Mouse (Mus musculus): ENCODE data around the gene Parp3. TPM values are rescaled to one million over a fixed set of nuclear protein-coding genes. Genes with fewer than 3 reads are reported as not detected.

The Parp3 gene
- total and polyA plus RNA-seq, 3 experiments, result 2.2 to 5.0 TPM; not detected in 1

DNA sequence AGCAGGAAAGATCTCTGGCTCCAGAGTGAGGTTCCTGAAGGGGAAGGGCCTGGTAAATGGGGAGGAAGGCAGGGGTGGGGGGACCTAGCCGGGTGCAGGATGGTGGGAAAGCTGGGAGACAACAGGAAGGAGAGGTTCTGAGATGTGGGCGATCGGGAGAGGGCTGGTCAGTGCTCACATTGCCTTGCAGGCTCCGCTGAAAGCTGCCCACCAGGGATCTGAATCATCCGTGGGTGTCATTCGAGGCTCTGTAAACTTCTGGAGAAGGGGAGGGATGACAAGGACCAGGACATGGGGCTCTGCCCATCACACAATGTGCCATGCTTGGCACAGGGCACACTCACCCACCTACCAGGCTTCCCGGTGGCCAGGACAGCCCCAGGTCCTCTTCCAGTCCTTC is 43.4 kb downstream of the Parp3 start:
- no peak for DNase-seq (ENCODE audit: low read depth, low spot score)
- peaks cover 4 to 9% of the 10 kb centered on the region in 2 experiments; a peak in 3 of 4 replicates for H3K36me3 ChIP-seq (ENCODE audit: control insufficient read depth in 1 of 2, insufficient read depth in 2 of 2, low read length in 2 of 2)
- H3K79me2 ChIP-seq (ENCODE audit: control insufficient read depth, insufficient read depth, low read length, poor library complexity), result peaks cover 24% of the 10 kb centered on the region
- H3K27ac ChIP-seq (ENCODE audit: control insufficient read depth, low read depth, low read length), result no peak overlapping the region
- TF ChIP-seq POLR2A (IDR thresholded peaks at IDR 0.05; ENCODE audit: control insufficient read depth in 1 of 2, insufficient read depth in 1 of 2, low read depth in 1 of 2, low read length in 2 of 2, poor library complexity in 1 of 2) (peak in 1 of 2 experiments; percentile 36; a peak in 1 of 4 replicates), ZNF384 (IDR thresholded peaks at IDR 0.05; ENCODE audit: low read depth, low read length) (no peak)
- no peaks in the 10 kb centered on the region for H3K27me3 ChIP-seq (ENCODE audit: control insufficient read depth in 1 of 2, insufficient read depth in 2 of 2, low read length in 2 of 2)
- H3K4me3 ChIP-seq (ENCODE audit: control insufficient read depth in 1 of 2, insufficient read depth in 1 of 2, low read depth in 2 of 2, low read length in 2 of 2), result no peak overlapping the region
- H3K4me1 ChIP-seq (ENCODE audit: control insufficient read depth in 1 of 2, insufficient read depth in 2 of 2, low read length in 2 of 2), result peaks cover 0 to 28% of the 10 kb centered on the region in 2 experiments; a peak in 3 of 4 replicates
- H3K9ac ChIP-seq (ENCODE audit: control insufficient read depth, low read depth, low read length, poor library complexity, severe bottlenecking), result no peak overlapping the region
- H3K9me3 ChIP-seq (replicated peaks; ENCODE audit: insufficient read depth, low read length), result no peaks in the 10 kb centered on the region

DNA sequence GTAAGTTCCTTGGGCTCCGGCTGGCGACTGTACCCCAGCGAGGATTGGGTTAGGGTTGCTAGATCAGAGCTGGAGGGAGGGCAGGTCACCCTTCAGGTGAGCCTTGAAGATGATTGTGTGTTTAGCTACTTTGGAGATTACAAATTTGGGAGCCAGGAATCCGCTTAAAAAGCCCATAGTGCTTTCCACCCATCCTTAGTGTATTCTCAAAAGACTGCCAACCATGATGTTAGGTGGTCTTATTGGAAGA is 46.8 kb downstream of the Parp3 start:
- TF ChIP-seq JUND (IDR thresholded peaks at IDR 0.05; ENCODE audit: low read depth, low read length), result no peak
- no peak for TF ChIP-seq MAFK (IDR thresholded peaks at IDR 0.05; ENCODE audit: borderline replicate concordance, low read depth, low read length)
- TF ChIP-seq CTCF (IDR thresholded peaks at IDR 0.05 in 2 of 3, conservative IDR thresholded peaks at IDR 0.05 in 1 of 3; ENCODE audit: control insufficient read depth in 1 of 3, insufficient read depth in 1 of 3, low read depth in 2 of 3, low read length in 3 of 3, poor library complexity in 1 of 3, severe bottlenecking in 1 of 3), result no peak
- TF ChIP-seq MAX (IDR thresholded peaks at IDR 0.05; ENCODE audit: low read length), result no peak
- no peak for TF ChIP-seq ELF1 (IDR thresholded peaks at IDR 0.05; ENCODE audit: low read depth, low read length)
- TF ChIP-seq POLR2A (IDR thresholded peaks at IDR 0.05; ENCODE audit: control insufficient read depth in 1 of 2, insufficient read depth in 1 of 2, low read depth in 1 of 2, low read length in 2 of 2, poor library complexity in 1 of 2), result no peak
- TF ChIP-seq MXI1 (IDR thresholded peaks at IDR 0.05; ENCODE audit: low read depth, low read length), result no peak
- no peak for TF ChIP-seq BHLHE40 (IDR thresholded peaks at IDR 0.05; ENCODE audit: borderline replicate concordance, low read depth, low read length)
- no peak for TF ChIP-seq MAZ (IDR thresholded peaks at IDR 0.05; ENCODE audit: low read depth, low read length)
- no peak for TF ChIP-seq ZMIZ1 (IDR thresholded peaks at IDR 0.05; ENCODE audit: low read depth, low read length)
- no peak for TF ChIP-seq POLR2AphosphoS2 (IDR thresholded peaks at IDR 0.05; ENCODE audit: low read length)
- Histone ChIP-seq H3K36me3 (ENCODE audit: control insufficient read depth in 1 of 2, insufficient read depth in 2 of 2, low read length in 2 of 2) (peaks cover 4 to 9% of the 10 kb centered on the region in 2 experiments; a peak in 3 of 4 replicates), H3K9me3 (replicated peaks; ENCODE audit: insufficient read depth, low read length) (no peaks in the 10 kb centered on the region), H3K4me1 (ENCODE audit: control insufficient read depth in 1 of 2, insufficient read depth in 2 of 2, low read length in 2 of 2) (peaks cover 0 to 15% of the 10 kb centered on the region in 2 experiments; a peak in 1 of 4 replicates), H3K4me3 (ENCODE audit: control insufficient read depth in 1 of 2, insufficient read depth in 1 of 2, low read depth in 2 of 2, low read length in 2 of 2) (peak overlapping the region; percentile 73 to 100), H3K79me2 (ENCODE audit: control insufficient read depth, insufficient read depth, low read length, poor library complexity) (peaks cover 24% of the 10 kb centered on the region), H3K27me3 (ENCODE audit: control insufficient read depth in 1 of 2, insufficient read depth in 2 of 2, low read length in 2 of 2) (no peaks in the 10 kb centered on the region; a peak in 1 of 4 replicates), H3K27ac (ENCODE audit: control insufficient read depth, low read depth, low read length) (peak overlapping the region; percentile 85), H3K9ac (ENCODE audit: control insufficient read depth, low read depth, low read length, poor library complexity, severe bottlenecking) (peak overlapping the region; percentile 100)
- DNase-seq (ENCODE audit: low read depth, low spot score), result no peak

DNA sequence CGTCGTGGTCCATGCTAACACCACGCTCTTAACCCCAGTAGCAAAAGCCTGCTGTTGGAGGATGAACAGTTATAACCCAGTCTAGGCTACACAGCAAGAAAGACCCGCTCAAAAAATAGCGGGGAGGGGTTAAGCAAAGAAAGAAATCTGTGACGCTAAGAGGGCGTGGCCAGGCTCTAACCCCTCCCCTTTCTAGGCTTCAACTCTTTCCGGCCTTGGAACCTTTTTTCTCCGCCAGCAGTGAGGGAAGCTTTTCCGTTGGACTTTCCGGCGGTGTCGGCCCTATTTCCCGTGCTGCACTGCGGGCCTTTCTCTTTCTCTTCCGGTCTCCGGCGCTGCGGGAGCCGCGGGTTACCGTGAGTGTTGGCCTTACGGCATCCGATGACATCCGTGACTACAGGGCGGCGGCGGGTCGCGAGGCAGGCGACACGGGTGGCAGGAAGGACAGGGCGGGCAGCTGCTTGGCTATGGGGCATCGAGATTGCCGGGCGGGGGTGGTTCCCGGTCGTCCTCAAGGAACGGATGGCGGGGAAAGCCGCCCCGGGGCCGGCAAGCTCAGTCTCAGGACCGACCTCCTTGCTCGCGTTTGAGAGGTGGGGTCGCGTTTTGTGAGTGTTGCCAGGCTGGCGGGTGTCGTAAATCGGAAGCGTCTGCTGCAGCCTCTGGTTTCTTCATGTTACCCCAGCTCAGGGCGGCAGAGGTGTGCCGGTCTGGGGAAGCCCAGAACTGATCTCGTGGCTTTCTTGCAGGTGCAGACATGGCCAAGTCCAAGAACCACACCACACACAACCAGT is 47.3 kb downstream of the Parp3 start, which contains the start of gene Rpl29:
Rpl29 (plus strand) TSS at position 234 of the 794 bp plus-strand sequence.
- Histone ChIP-seq H3K4me1 (ENCODE audit: control insufficient read depth in 1 of 2, insufficient read depth in 2 of 2, low read length in 2 of 2) (peaks cover 0 to 15% of the 10 kb centered on the region in 2 experiments; a peak in 1 of 4 replicates), H3K27me3 (ENCODE audit: control insufficient read depth in 1 of 2, insufficient read depth in 2 of 2, low read length in 2 of 2) (no peaks in the 10 kb centered on the region; a peak in 1 of 4 replicates), H3K79me2 (ENCODE audit: control insufficient read depth, insufficient read depth, low read length, poor library complexity) (peaks cover 24% of the 10 kb centered on the region), H3K9me3 (replicated peaks; ENCODE audit: insufficient read depth, low read length) (no peaks in the 10 kb centered on the region), H3K36me3 (ENCODE audit: control insufficient read depth in 1 of 2, insufficient read depth in 2 of 2, low read length in 2 of 2) (peaks cover 4 to 9% of the 10 kb centered on the region in 2 experiments; a peak in 3 of 4 replicates), H3K27ac (ENCODE audit: control insufficient read depth, low read depth, low read length) (peak within 1 kb of the TSS; percentile 85), H3K4me3 (ENCODE audit: control insufficient read depth in 1 of 2, insufficient read depth in 1 of 2, low read depth in 2 of 2, low read length in 2 of 2) (peak within 1 kb of the TSS; percentile 73 to 100), H3K9ac (ENCODE audit: control insufficient read depth, low read depth, low read length, poor library complexity, severe bottlenecking) (peak within 1 kb of the TSS; percentile 100)
- DNase-seq (ENCODE audit: low read depth, low spot score), result peak; percentile 97
- no peak for TF ChIP-seq GATA1 (IDR thresholded peaks at IDR 0.05; ENCODE audit: low read depth, low read length)
- TF ChIP-seq CHD2 (IDR thresholded peaks at IDR 0.05; ENCODE audit: low read length), result no peak
- no peak for TF ChIP-seq ZC3H11A (IDR thresholded peaks at IDR 0.05; ENCODE audit: low read depth, low read length)
- no peak for TF ChIP-seq ZKSCAN1 (IDR thresholded peaks at IDR 0.05; ENCODE audit: low read depth, low read length)
- no peak for TF ChIP-seq TAL1 (IDR thresholded peaks at IDR 0.05; ENCODE audit: low read length)
- peak; percentile 54; the same call in 1 of the 2 replicates for TF ChIP-seq CHD1 (IDR thresholded peaks at IDR 0.05; ENCODE audit: low read depth, low read length)
- TF ChIP-seq POLR2A (IDR thresholded peaks at IDR 0.05; ENCODE audit: control insufficient read depth in 1 of 2, insufficient read depth in 1 of 2, low read depth in 1 of 2, low read length in 2 of 2, poor library complexity in 1 of 2), result peak; percentile 61 to 89
- peak; percentile 96 for TF ChIP-seq TBP (IDR thresholded peaks at IDR 0.05; ENCODE audit: low read depth, low read length)
- peak; percentile 95 for TF ChIP-seq HCFC1 (IDR thresholded peaks at IDR 0.05; ENCODE audit: low read depth, low read length)
- no peak for TF ChIP-seq POLR2AphosphoS5 (IDR thresholded peaks at IDR 0.05; ENCODE audit: borderline replicate concordance, low read depth, low read length)
- no peak for TF ChIP-seq MYB (IDR thresholded peaks at IDR 0.05; ENCODE audit: low read depth, low read length)
- TF ChIP-seq RCOR1 (IDR thresholded peaks at IDR 0.05; ENCODE audit: low read depth, low read length), result no peak
- TF ChIP-seq MXI1 (IDR thresholded peaks at IDR 0.05; ENCODE audit: low read depth, low read length), result peak; percentile 87
- TF ChIP-seq JUND (IDR thresholded peaks at IDR 0.05; ENCODE audit: low read depth, low read length), result no peak
- peak; percentile 93 for TF ChIP-seq SIN3A (IDR thresholded peaks at IDR 0.05; ENCODE audit: low read length)
- peak; percentile 80; the same call in 1 of the 2 replicates for TF ChIP-seq MAZ (IDR thresholded peaks at IDR 0.05; ENCODE audit: low read depth, low read length)
- peak; percentile 89 for TF ChIP-seq POLR2AphosphoS2 (IDR thresholded peaks at IDR 0.05; ENCODE audit: low read length)
